Mouse (Mus musculus) heart, embryonic 12.5 days (tissue): ENCODE results near the gene Ttll9. TPM values are rescaled to one million over a fixed set of nuclear protein-coding genes. Genes with fewer than 3 reads are reported as not detected.

Experiments
- ATAC-seq: fragments of 200-750 bp; cut with Nextera tagmentation; 2 replicates; pipeline ENCODE4 v1.8.0; 2017; ENCODE audit warnings: moderate TSS enrichment, moderate library complexity; ENCODE audit not compliant: insufficient number of reproducible peaks, low FRiP score
- H3K27ac ChIP-seq: fragments of 300-500 bp; sonication (generic); 2 replicates; pipeline ENCODE4 v1.5.1; 2016; ENCODE audit warnings: mild to moderate bottlenecking, moderate library complexity; ENCODE audit not compliant: poor library complexity, severe bottlenecking
- H3K27me3 ChIP-seq: fragments of 300-500 bp; sonication (generic); replicated peaks from 2 replicates; pipeline ENCODE4 v1.6.1; 2016; ENCODE audit warnings: mild to moderate bottlenecking, moderate library complexity
- H3K36me3 ChIP-seq: fragments of 300-500 bp; sonication (generic); 2 replicates; pipeline ENCODE4 v1.6.1; 2016; ENCODE audit warnings: mild to moderate bottlenecking, moderate library complexity
- H3K4me1 ChIP-seq: fragments of 300-500 bp; sonication (generic); replicated peaks from 2 replicates; pipeline ENCODE4 v1.6.1; 2016; ENCODE audit warnings: mild to moderate bottlenecking
- H3K4me2 ChIP-seq: fragments of 300-500 bp; sonication (generic); 2 replicates; pipeline ENCODE4 v1.6.1; 2016; ENCODE audit warnings: mild to moderate bottlenecking, moderate library complexity
- H3K4me3 ChIP-seq: fragments of 300-500 bp; sonication (generic); 2 replicates; pipeline ENCODE4 v1.5.1; 2016; ENCODE audit warnings: mild to moderate bottlenecking
- H3K9ac ChIP-seq: fragments of 300-500 bp; sonication (generic); 2 replicates; pipeline ENCODE4 v1.6.1; 2016; ENCODE audit warnings: mild to moderate bottlenecking, moderate library complexity
- H3K9me3 ChIP-seq: fragments of 300-500 bp; sonication (generic); replicated peaks from 2 replicates; pipeline ENCODE4 v1.6.1; 2016; ENCODE audit warnings: mild to moderate bottlenecking, moderate library complexity
- WGBS: fragments of 180-500 bp; shearing (Covaris S2); methylation state at CpG from one replicate; pipeline ENCODE4 v1.1.7; 2016; 5-methylcytosine and 5-hydroxymethylcytosine counted together
- polyA plus RNA-seq: library from polyadenylated mRNA; unstranded; fragments of >200 nt; fragmentation: Nextera tagmentation; extraction: Ambion mirVana; gene quantifications from 2 replicates; pipeline ENCODE4 v1.2.1, GENCODE M21; 2016

The Ttll9 gene
- 0.24 and 0.38 TPM in 2 replicates for polyA plus RNA-seq

DNA sequence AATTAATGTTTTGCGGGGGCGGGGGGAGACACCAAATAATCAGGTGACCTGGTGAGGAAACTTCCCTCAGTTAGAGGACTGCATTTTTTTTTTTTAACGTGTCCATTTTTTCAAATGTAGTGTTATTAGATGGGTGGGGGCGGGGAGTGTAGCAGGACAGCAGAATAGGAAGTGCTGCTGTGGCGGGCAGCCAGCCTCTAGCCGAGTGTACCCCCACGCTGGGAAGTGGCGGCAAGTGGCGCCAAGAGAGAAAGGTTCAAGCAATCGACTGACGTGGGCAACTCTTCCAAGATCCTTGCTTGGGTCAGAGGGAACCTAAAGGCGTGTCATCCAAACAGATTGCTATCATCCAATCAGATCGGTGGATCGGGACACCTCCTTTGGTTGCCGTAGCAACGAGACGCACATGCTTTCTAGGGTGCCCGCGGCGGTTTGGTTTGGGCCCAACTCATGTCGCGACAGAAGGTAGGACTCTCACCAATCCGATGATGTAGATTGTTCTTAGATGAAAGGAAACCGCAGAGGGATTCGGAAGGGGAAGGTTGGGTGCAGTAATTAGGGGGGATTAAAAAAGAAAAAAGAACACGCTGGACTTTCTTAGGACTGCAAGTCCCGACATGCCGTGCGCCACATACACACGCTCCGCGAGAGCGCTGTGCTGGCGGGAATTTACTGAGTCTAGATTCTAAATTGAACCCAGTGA lies at the start of gene Ttll9:
Gene Ttll9, plus strand, starts transcription at position 395 of the 703 bp plus-strand sequence.
- H3K9me3 ChIP-seq: no peaks in the 10 kb centered on the region
- peak; percentile 71 for ATAC-seq
- no peaks in the 10 kb centered on the region for H3K36me3 ChIP-seq
- H3K9ac ChIP-seq: peak within 1 kb of the TSS; percentile 38
- peak within 1 kb of the TSS; percentile 85 for H3K4me2 ChIP-seq
- peak within 1 kb of the TSS; percentile 56 for H3K4me3 ChIP-seq
- 2% methylated on average over 34 of the region's 34 CpGs for WGBS
- H3K27me3 ChIP-seq: peaks cover 23% of the 10 kb centered on the region
- no peaks in the 10 kb centered on the region for H3K4me1 ChIP-seq
- H3K27ac ChIP-seq: no peak within 1 kb of the TSS

DNA sequence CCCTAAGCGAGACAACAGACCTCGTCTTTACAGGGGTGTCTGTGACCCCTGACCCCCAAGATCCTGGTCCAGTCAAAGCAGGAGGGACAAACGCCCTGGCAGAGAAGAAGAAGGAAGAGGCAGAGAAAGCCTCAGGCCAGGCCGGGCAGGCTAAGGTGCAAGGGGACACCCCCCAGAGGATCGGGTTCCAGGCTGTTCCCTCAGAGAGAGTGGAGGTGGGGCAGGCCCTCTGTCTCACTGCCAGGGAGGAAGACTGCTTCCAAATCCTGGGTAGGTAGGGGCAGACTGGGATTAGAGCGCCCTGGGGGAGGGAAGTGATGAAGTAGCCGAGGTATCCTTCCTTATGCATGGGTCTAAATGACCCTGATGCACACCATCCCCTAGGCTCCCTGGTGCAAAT lies 48.8 kb upstream of the Ttll9 start:
- no peak overlapping the region for H3K4me3 ChIP-seq
- H3K4me2 ChIP-seq: no peak overlapping the region
- H3K9me3 ChIP-seq: no peaks in the 10 kb centered on the region
- H3K4me1 ChIP-seq: peaks cover 21% of the 10 kb centered on the region
- no peak for ATAC-seq
- peaks cover 51% of the 10 kb centered on the region for H3K27me3 ChIP-seq
- no peaks in the 10 kb centered on the region for H3K36me3 ChIP-seq
- WGBS: 36% methylated on average over 7 of the region's 7 CpGs
- H3K9ac ChIP-seq: no peak overlapping the region
- no peak overlapping the region for H3K27ac ChIP-seq

DNA sequence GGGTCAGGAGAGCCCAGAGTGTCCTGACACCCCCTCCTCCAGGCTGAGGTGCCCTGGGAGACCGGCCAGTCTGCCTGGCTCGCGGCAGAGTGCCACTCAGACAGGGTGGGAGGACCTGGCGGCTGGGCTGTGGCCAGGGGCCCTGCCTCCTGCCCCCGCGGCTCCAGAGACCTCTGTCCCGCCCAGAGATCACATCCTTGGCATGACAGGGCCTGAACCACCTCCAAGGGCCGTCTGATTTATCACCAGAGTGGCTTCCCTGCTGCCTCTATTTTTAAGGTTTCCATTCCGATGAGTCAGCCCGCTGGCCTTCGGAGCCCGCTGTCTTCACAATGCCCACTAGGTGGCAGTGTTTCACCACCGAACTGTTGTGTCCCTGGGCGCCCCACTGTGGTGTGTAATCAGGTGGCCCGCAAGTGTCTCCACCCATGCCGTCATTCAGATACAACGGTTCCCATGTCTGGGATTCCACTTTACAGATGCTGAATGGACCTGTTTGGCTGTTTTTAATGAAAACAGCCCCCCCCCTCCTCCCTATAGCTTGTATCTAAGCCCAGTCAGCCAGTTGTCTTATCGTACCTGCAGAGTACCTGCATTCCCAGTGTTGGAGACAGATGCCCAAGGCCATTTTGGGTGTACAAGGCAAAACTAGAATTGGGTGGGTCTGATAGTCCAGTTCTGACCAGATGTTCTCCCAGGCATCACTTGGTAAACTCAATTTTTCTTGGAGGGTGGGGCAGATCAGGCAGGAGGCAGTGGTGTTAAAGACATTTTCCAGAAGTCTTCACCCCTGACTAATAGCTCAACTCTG lies 47.8 kb upstream of the Ttll9 start:
- Histone ChIP-seq H3K9me3 (no peaks in the 10 kb centered on the region), H3K27ac (no peak overlapping the region), H3K27me3 (peaks cover 47% of the 10 kb centered on the region), H3K36me3 (no peaks in the 10 kb centered on the region), H3K4me1 (peaks cover 29% of the 10 kb centered on the region), H3K9ac (peak overlapping the region; percentile 52), H3K4me2 (peak overlapping the region; percentile 63), H3K4me3 (peak overlapping the region; percentile 28)
- peak; percentile 41 for ATAC-seq
- WGBS: 3% methylated on average over 18 of the region's 18 CpGs

DNA sequence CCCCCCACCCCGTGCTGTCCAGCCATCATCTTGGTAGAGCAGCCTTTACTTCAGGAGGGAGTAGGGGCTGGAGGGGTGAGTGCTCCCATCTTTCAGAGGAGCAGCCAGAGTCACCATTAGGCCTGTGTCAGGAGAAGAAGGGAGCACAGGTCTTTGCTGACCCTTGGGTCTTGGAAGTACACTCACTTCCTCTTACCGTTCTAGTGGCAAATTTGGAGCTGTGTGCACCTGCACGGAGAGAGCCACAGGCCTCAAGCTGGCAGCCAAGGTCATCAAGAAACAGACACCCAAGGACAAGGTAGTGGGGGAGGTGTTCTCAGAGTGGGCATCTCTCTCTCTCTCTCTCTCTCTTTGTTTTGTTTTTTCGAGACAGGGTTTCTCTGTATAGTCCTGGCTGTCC lies 46.8 kb upstream of the Ttll9 start:
- no peak for ATAC-seq
- H3K27me3 ChIP-seq: peaks cover 41% of the 10 kb centered on the region
- H3K4me2 ChIP-seq: no peak overlapping the region
- peaks cover 29% of the 10 kb centered on the region for H3K4me1 ChIP-seq
- H3K36me3 ChIP-seq: no peaks in the 10 kb centered on the region
- no peak overlapping the region for H3K4me3 ChIP-seq
- WGBS: 59% methylated on average over 4 of the region's 4 CpGs
- no peak overlapping the region for H3K9ac ChIP-seq
- H3K9me3 ChIP-seq: no peaks in the 10 kb centered on the region
- no peak overlapping the region for H3K27ac ChIP-seq

DNA sequence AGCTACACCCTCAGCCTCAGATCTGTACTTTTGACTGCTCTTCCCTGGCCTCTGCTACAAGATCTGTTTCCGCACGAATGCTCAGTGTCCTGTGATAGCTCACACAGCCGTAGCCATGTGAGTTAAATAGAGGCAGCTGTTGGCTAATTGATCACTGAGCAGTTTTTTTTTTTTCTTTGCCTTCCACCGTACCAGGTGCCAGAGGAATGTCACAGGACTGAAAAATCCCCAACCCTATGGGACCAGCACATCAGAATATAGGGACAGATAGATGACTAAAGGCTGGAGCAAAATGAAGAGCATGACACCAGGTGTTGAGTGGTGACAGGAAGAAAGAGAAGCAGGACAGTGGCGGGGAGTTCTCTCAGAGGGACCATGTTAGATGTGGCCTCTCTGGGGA lies 46.2 kb upstream of the Ttll9 start:
- Histone ChIP-seq H3K9me3 (no peaks in the 10 kb centered on the region), H3K4me1 (peaks cover 26% of the 10 kb centered on the region), H3K27me3 (peaks cover 34% of the 10 kb centered on the region), H3K9ac (no peak overlapping the region), H3K4me3 (no peak overlapping the region), H3K36me3 (no peaks in the 10 kb centered on the region), H3K27ac (no peak overlapping the region), H3K4me2 (no peak overlapping the region)
- 47% methylated on average over 5 of the region's 5 CpGs for WGBS
- no peak for ATAC-seq

DNA sequence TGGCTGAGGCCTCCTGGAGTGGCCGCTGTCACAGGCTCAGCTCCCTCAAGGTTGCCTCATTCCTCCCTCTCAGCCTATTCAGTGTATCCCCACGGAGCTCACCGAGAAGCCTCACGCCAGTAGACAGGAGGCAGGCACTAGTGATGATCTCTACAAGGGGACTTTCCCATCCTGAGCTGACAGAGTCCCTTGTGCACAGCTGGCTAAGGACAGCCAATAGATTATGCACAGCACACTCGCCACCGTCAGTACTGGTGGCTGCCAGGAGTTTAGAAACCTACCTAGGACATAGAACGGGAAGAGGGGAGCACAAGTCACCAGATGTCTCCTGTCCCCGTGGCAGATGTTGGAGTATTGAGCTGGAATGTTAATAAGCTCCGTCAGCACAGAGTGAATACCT lies 44.6 kb upstream of the Ttll9 start:
- 45% methylated on average over 9 of the region's 9 CpGs for WGBS
- no peak overlapping the region for H3K9ac ChIP-seq
- H3K27ac ChIP-seq: no peak overlapping the region
- H3K9me3 ChIP-seq: no peaks in the 10 kb centered on the region
- no peak overlapping the region for H3K4me3 ChIP-seq
- no peak overlapping the region for H3K4me2 ChIP-seq
- peaks cover 18% of the 10 kb centered on the region for H3K27me3 ChIP-seq
- peaks cover 31% of the 10 kb centered on the region for H3K4me1 ChIP-seq
- H3K36me3 ChIP-seq: no peaks in the 10 kb centered on the region
- no peak for ATAC-seq

DNA sequence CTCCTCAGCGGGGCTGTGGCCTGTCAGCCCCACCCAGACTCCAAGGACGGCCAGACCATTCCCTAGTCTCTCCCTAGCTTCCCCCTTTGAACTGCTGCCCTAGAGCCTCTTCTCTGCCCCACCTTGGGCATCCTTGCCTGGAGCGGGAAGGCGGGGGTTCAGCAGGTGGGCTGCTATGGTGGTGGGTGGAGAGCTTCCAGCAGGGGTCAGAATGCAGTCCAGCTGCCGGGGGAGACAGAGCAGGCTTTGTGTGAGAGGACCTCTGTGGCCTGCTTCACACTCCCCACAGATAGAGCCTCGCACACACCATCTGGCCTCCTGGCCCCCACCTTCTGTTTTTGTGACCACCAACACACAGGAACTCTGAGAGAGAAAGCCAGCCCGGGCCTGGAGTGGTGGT lies 39.9 kb upstream of the Ttll9 start:
- Histone ChIP-seq H3K27me3 (peaks cover under 1% of the 10 kb centered on the region; the same call in 1 of the 2 replicates), H3K27ac (no peak overlapping the region), H3K4me3 (no peak overlapping the region), H3K4me1 (peaks cover 51% of the 10 kb centered on the region), H3K4me2 (no peak overlapping the region), H3K36me3 (no peaks in the 10 kb centered on the region), H3K9ac (no peak overlapping the region), H3K9me3 (no peaks in the 10 kb centered on the region)
- WGBS: 26% methylated on average over 7 of the region's 7 CpGs
- ATAC-seq: no peak; the same call in 1 of the 2 replicates

DNA sequence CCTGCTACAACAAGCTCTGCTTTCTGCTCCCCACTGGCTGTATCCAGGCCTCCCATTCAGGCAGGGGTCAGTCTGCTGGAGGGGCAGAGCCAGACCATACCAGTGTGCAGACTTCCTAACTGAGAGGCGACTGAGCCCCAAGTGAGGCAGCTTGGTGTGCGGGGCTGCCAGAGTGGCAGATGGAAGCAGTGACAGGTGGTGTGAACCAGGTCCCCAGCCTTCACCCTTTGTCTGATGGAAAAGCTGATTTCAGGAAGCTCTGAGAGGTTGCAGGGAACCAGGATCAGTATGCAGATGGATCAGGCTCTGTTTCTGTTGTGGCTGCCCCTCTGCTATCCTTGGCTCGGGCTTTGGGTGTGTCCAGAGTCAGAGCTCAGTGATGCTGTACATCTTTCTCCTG lies 38.7 kb upstream of the Ttll9 start:
- Histone ChIP-seq H3K4me3 (no peak overlapping the region), H3K27me3 (no peaks in the 10 kb centered on the region), H3K4me2 (no peak overlapping the region), H3K36me3 (no peaks in the 10 kb centered on the region), H3K27ac (no peak overlapping the region), H3K9ac (no peak overlapping the region), H3K9me3 (no peaks in the 10 kb centered on the region), H3K4me1 (peaks cover 49% of the 10 kb centered on the region)
- no peak for ATAC-seq
- 67% methylated on average over 3 of the region's 3 CpGs for WGBS

DNA sequence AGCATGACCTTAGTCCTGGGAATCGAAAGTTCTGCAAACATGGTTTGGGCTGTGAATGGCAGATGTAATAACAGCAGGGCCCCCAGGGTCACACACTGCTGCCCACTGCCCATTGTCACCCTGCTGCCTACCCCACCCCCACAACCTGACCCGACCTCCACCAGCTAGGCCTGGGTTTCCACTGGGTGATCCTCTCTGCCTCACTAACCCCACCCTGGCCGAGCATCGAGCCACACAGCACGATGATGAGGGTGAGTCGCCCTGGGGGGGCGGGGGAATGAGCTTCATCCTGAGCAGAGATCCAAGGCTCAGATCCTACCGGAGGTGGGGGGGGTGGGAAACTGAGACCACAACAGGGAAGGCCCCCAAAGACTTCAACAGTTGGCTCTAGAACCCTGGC lies 38.2 kb upstream of the Ttll9 start:
- Histone ChIP-seq H3K27me3 (no peaks in the 10 kb centered on the region), H3K4me3 (no peak overlapping the region), H3K4me1 (peaks cover 49% of the 10 kb centered on the region), H3K9me3 (no peaks in the 10 kb centered on the region), H3K9ac (no peak overlapping the region), H3K36me3 (no peaks in the 10 kb centered on the region), H3K27ac (no peak overlapping the region), H3K4me2 (no peak overlapping the region)
- 68% methylated on average over 8 of the region's 8 CpGs for WGBS
- ATAC-seq: no peak

DNA sequence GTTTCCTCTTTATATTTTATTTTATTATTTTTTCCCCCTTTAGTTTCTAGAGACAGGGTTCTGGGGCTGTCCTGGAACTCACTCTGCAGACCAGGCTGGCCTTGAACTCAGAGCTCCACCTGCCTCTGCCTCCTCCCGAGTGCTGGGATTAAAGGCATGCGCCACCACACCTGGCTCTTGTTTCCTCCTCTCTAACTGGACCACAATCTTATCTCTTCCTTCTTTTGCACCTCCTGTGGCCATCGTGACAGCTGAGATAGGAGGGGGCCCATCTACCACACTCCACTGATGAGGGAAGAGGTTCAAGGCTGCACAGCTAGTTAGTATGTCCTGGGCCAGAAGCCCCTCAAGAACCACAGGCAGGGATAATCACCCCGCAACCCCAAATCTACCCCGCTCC lies 37.7 kb upstream of the Ttll9 start:
- Histone ChIP-seq H3K9me3 (no peaks in the 10 kb centered on the region), H3K9ac (no peak overlapping the region), H3K36me3 (no peaks in the 10 kb centered on the region), H3K4me2 (no peak overlapping the region), H3K4me1 (peaks cover 47% of the 10 kb centered on the region), H3K27ac (no peak overlapping the region), H3K4me3 (no peak overlapping the region), H3K27me3 (no peaks in the 10 kb centered on the region)
- WGBS: 57% methylated on average over 5 of the region's 5 CpGs
- no peak for ATAC-seq

DNA sequence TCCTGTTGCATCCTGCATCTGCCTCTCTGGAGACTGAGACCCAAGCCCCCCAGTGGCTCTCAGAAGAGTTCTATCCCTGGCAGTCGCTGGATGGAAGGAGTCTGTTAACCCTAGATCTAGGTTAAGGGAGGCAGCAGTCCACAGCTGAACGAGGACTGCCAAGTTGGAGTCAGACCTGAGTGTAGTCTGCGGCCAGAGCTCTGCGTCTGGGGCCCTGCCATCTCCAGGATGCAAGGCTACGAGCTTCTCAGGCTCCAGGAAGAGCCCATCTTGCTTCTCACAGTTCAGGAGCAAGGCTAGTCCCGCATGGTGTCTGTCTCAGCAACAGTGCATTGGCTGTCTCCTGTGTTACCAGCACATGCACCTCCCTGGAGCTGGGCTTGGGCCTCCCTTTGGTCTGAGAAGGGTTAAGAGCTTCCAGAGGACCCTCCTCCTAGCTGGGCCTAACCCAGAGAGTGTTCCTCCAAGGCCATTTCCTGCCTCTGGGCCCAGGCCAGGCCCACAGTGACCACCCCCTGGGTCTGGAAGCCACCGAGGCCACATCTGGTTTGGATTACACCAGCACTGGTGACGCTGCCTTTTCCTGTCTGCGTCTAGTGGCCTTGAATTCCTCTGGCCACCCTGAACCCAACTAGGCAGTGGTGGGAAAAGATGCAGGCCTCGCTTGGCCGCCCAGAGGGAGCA lies 37.0 kb upstream of the Ttll9 start:
- Histone ChIP-seq H3K4me3 (no peak overlapping the region), H3K9ac (0 out of 2 replicates have a peak overlapping the region, but pooled peaks have one; percentile 3), H3K4me1 (peaks cover 54% of the 10 kb centered on the region), H3K36me3 (no peaks in the 10 kb centered on the region), H3K9me3 (no peaks in the 10 kb centered on the region), H3K27me3 (peaks cover 6% of the 10 kb centered on the region; the same call in 1 of the 2 replicates), H3K4me2 (no peak overlapping the region), H3K27ac (peak overlapping the region; percentile 63; the same call in 1 of the 2 replicates)
- 44% methylated on average over 11 of the region's 11 CpGs for WGBS
- peak; percentile 79 for ATAC-seq
